Mouse (Mus musculus): ENCODE data around the gene Zmym4. TPM values are rescaled to one million over a fixed set of nuclear protein-coding genes. Genes with fewer than 3 reads are reported as not detected.

The Zmym4 gene
- total RNA-seq, 2 experiments from 2014 or later = 51.2 to 54.5 TPM

DNA sequence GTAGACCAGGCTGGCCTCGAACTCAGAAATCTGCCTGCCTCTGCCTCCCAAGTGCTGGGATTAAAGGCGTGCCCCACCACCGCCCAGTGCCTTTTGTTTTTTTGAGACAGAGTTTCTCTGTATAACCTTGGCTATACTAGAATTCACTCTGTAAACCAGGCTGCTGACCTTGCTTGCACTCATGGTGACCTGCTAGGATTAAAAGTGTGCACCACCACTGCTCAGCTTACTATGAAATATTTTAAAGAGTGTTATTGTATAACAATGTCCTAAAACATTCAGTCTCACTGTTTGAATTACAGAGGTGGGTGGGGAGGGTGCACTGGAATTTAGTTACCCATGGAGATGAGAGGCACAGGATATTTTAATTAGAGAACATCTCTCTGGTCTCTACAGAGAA, 25.1 kb downstream of the Zmym4 start:
- DNase-seq = no peak

DNA sequence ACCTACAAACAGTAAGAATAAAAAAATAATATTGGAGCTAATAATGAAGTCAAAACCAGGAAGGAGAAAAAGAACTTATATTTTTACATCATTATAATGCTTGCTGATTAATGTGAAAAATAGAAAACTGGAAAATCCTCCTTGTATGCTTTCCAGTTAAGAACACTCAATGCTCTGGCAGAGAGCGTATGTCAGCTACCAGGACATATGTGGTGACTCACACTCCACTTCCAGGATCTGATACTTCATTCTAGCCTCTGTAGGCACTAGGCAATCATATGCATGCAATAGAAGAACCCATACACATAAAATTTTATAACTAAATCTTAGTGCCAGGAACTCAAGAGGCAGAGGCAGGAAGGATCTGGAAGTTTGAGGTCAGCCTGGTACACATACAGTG, 40.2 kb downstream of the Zmym4 start:
- DNase-seq = peak in 1 of 2 experiments; percentile 10

DNA sequence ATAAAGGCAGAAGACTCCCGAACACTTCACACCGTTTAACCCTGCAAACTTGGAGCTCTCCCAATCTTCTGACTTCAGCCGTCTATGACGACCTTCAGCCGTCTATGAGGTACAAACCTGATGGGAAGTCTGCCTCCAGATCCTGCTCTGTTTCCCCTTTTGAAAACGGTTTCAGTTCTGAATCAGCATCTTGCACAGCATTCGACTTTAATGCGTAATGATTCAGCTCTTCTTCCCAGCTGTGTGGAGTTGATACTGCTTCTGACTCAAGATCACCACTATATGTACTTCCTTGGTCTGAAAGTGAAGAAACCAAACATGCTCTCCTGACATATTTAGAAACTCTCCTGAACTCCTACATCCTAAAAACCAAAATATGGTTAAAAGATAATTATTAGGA, 78.1 kb downstream of the Zmym4 start:
- DNase-seq = no peak

DNA sequence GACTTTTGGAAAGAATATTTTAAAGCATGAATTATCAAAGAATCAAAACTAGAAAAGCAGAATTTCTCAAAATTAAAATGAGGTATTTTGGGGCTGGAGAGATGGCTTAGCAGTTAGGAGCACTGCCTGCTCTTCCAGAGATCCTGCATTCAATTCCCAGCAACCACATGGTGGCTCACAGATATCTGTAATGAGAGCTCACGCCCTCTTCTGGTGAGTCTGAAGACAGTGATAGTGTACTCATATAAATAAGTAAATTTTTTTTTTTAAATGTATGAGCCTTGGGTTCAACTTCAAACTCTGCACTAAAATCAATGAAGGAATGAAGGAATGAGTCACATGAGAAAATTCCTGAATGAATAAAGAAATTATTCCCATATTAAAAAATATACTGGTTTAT, 82.0 kb downstream of the Zmym4 start:
- DNase-seq = no peak

- no peak for DNase-seq
These were observed 84.3 kb downstream of the Zmym4 start for GRCm38 (mm10) chr4:126883602-126884001.

DNA sequence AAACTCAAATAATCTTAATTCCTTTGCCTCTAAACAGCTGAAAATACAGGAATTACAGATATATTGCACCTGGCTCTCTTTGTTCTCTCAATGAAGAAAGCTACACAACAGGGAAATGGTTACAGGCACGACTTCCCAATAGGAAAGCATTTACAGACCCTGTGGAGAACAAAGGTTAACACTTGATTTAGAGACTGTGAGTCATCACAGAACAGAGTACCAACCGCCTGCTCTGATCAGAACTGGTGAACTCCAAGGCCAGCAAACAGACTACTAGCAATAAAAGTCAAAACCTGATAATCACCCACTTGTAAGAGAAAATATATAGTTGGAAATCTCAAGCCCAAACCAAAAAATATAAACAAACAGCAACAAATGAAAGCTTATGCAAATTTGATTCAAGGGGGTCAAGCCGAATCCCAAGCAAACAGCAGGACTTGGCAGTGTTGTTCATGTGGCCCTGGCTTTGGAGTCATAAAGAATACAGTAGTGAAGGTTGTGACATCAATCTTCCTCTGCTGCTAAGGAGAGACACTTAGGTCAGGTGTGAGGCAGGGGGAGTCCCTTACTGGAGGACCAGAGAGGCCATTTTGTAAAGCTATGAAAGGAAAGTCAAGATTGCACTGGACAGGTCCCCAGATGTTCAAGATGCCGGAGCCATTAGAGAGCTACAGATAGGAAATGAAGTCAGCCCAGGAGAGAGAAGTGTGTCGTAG, 88.2 kb downstream of the Zmym4 start:
- no peak for DNase-seq

DNA sequence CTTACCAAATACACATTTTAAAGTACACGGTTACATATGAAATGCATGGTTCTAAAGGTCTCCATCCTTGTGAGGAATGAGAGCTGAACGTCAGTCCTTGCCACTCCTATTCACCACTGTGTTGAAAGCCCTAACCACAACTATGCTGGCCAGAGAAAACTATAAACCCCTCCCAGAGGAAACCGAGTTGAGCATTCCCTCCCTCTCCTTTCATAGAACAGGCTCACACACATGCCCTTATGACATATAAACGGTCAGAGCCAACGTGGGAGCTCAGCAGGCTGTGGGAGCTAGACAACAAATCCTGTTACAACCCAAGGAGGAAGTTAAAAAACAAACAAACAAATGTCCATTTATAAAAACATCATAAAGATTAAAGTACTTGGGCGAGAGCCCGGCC, 95.2 kb downstream of the Zmym4 start:
- no peak for DNase-seq

DNA sequence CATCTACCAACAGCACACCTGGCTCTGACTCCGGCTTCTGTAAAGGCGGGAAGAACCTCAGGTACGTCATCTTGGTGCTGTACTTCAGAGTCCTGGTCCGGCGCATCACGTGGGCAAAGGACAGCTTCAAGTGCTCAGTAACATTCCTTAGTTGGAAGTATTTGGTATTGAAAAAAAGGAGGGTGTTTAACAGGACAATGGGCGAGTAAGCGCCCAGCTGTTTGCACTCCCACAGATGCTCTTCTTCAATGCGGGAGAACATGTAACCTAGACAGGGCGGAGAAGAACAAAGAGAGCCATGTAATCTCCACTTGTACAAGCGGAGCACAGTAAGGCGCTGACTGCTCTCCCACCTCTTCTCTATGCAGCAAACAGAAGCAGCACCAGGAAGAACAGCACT, 99.2 kb downstream of the Zmym4 start:
- DNase-seq = no peak

GRCm38 (mm10) chr4:126861514-126862266, 106.2 kb downstream of the Zmym4 start:
- no peak for DNase-seq

DNA sequence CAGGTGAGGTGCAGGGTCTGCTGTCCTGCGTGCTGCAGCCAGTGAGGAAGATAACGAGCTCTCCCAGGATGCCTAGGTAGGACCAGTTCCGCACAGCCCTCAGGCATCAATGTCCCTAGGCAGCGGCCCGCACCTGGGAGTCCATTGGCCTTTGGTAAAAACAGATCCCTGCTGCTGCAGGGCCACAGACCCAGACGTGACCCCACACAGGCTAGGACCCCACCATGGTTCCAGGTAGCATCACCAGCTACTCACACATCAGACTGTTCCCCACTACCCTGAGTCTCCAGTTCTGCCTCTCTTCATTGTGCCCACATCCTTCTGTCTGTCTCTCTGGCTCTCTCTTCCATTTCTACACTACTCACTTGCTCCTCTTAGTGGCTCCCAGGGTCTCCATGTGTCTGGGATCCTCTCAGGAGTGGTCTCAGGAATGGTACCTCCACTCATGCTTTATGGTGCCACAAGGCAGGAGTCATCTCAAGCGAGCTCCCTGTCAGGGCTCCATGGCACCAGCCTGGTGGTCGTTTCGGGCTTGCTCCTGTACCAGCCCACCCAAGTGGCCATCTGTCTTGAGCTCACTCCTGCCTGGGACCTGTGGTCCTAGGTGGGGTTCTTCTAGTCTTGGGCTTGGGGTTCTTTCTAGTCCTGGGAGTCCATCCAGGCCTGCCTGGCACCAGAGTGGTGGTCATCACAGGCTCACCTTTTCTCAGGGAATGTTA, 107.5 kb downstream of the Zmym4 start:
- no peak for DNase-seq

DNA sequence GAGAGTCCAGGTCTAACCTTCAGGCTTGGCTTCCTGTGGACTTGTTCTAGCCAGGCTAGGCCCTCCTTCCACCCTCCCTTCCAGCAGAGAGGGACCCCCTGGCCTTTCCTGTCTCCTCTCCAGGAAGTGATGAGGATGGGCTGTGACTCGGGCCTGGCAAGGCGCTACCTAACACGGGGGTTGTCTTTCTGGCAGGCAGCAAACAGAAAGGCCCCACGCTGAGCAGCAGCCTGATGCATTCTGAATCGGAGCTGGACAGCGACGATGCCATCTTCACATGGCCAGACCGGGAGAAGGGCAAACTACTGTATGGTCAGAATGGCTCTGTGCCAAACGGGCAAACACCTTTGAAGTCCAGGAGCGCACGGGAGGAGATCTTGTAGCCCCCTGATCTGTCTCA, 115.0 kb downstream of the Zmym4 start:
- no peak for DNase-seq

DNA sequence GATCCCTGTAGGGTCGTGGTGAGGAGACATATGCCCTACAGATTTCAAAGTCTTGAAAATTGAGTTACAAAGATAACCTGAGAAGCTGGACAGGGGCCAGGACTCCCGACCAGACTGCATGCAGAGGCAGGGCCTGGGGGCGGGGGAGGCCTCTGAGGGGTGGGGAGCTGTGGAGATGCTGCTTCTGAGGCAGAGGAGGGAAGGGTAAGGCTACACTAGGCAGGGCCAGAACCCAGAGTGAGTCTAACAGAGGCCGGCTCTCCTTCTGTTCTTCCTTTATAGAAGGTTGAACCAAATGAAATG, 117.2 kb downstream of the Zmym4 start:
- DNase-seq = no peak

DNA sequence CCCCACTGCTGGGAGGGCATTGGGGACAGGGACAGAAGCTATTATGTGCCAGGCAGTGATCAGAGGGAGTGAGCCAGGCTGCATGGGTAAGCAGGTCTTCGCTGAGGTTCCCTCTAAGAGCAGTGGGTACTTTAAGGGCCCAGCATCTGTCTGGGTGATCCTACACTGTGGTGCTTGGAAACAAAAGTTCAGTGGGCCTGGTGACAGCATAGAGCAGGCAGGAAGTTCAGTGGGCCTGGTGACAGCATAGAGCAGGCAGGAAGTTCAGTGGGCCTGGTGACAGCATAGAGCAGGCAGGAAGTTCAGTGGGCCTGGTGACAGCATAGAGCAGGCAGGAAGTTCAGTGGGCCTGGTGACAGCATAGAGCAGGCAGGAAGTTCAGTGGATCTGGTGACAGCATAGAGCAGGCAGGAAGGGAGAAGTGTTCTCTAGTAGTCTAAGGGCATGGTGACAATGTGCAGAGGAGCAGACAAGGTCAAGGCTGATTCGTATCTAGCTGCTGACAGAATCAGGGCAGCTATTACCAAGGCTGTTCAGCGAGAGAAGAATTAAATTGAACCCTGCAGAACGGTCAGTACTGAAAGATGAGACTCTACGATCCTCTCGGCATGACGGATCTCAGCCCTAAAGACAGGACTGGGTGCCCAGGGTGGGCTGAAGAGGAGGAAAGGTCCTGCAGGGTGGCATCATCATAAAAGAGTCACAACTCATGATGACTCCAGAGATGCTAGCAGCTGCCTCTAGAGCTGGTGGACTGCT, 117.7 kb downstream of the Zmym4 start:
- no peak for DNase-seq

DNA sequence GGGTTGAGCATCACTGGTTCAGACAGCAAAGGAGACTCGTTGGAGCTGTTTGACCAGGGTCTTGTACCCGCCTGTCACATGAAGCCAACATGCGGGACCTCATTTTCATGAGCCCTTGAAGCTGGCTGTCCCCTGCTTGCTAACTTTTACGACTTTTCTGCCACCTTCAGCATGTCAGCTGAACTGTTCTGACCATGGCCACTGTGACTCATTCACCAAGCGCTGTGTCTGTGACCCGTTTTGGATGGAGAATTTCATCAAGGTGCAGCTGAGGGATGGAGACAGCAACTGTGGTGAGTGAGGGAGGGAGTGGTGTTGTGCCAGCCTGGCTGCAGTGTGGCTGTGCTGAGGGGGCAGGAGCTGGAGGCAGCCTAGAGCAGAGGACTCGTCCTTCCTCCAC, 121.0 kb downstream of the Zmym4 start:
- DNase-seq = no peak

DNA sequence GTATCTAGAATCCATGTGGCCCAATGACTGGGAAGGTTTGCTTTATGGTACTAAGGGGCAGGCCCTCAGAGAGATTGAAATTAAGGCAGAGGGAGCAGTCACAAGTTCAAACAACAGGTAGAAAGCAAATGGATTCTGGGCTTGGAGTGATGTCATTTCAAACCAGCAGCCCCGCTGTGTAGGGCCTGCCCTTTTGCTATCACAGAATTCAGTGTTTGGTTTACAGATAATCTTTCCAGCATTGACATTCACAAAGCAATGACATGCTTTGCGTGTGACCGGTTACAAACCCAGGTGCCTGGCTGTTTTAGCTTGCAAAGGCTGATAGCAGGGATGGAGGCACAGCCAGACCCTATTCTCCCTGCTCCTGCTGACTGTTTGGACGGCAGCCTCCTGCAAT, 122.3 kb downstream of the Zmym4 start:
- DNase-seq = no peak

- no peak for DNase-seq
These were observed 125.0 kb downstream of the Zmym4 start for GRCm38 (mm10) chr4:126842911-126843310.

DNA sequence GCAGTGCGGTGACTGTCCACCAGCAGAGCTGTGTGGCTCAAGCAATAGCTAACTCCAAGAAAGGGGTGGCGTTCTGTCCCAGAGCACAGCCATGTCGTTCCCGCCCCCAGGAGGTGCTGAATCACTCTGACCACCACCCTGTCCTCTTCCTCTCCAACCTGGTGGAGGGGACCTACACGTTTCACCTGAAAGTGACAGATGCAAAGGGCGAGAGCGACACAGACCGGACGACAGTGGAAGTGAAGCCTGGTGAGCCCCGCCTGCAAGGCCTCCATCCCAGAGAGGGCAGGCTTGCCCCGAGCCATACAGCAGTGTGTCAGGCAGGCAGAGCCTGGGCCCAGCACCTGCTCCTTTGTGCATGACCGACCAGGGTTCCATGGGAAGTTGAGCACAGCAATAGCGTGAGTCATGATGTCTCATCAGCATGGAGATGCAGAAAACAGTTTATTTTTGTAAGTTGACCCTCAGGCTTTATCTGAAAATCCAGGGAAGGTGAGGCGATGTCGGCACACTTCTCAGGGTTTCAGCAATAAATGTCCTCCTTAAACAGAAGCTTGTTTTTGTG, 126.9 kb downstream of the Zmym4 start:
- no peak for DNase-seq

GRCm38 (mm10) chr4:126839873-126840272, 128.1 kb downstream of the Zmym4 start:
- peak; percentile 86 to 88 for DNase-seq

DNA sequence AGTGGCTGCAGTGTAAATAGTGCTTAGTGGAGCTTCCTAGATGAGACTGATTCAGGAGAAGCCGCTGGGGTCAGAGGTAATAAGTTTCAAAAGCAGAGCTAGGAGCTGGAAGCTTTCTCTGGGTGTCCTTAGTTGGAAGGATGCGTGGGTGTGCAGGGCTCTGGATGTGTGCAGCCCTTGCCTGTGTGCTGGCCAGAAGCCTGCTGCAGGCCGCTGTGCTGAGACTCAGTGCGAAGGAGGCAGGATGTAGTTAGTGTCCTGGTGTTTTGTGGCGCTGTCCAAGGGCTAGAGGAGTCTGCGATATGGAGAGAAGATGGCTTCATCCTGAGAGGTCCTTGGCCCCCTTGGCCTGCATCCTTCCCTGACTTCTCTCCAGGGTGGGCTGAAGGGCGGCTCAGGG, 129.1 kb downstream of the Zmym4 start:
- no peak for DNase-seq

- DNase-seq = no peak
These were observed 136.8 kb downstream of the Zmym4 start for GRCm38 (mm10) chr4:126831122-126831521.

DNA sequence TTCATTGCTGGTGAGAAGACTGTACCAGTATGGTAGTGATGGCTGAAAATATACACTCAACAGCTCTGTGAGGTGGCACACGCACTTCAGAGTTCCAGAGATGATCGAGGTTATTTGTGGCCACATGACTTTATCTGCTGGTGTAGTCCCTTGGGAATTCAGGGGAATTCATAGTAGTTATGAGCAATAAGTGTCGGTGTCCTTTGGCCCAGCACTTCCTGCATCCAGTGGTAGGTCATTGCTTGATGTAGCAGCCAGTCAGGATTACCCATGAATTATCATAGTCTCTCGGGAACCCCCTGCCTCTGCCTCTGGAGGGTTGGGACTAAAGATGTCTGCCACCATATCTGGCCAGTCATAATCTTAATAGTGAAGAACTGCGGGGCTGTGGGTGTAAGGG, 144.0 kb downstream of the Zmym4 start:
- DNase-seq = no peak
